Mouse (Mus musculus): ENCODE results near the gene Cep68.

Gene Cep68

DNA sequence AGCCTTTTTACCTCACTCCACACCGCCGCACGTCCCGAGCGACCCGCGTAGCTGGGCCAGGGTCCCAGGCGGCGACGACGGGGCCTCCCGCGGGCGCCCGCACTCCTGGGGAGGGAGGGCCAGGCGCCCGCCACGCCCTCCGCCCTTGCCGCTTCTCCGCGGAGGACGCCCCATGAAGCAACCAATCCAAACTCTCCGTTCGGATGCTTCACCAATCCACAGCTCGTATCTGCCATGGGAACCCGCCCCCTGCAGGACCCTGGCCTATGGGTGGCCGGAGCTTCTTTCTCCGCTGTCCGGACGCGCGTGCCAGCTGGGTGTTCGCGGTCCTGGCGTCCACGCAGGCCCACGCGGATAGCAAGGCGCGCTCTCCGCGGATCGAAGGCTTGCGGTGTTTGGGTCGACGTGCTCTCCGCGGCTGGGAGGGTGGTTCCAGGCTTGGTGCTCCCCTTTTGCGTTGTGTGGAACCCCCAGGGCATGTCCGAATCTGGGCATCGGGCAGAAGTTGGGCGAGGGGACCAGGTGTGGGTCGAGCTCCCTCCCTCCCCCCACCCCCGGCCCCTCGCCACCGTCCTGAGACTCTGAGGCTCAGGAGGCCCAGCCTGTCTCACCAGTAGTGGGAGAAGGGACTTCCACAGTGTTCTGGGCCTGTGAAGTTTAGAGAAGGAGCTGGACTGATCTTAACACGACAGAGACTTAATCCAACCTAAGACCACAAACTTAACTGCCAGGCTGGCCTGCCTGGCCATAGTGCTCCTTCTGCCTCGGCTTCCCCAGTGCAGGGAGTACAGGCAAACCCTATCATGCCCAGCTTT is at the start of gene Cep68:
Cep68 (minus strand) TSS at position 134 of the 815 bp plus-strand sequence.
- DNase-seq, result peak; percentile 96

- no peak for DNase-seq
These were observed 35.2 kb upstream of the Cep68 start for GRCm38 (mm10) chr11:20284463-20284862.

- no peak for DNase-seq
These were observed 33.5 kb upstream of the Cep68 start for GRCm38 (mm10) chr11:20282601-20283219.

DNA sequence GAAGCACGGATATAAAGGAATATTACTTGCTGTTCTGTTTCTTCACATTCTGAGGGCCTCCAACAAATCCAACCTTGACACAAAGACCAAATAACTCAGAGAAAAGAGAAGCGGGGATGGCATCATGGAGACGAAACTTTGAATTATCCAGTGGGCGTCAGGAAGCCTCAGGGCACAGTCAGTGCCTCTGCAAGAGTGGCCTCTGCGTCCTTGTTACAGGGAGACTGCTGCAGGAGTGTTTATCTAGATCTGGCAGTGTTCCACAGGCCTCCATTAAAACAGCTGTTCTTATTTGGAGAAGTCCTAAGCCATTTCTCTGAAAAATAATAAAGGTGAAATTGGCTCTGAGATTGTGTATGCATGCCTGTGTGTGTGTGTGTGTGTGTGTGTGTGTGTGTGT is 31.8 kb upstream of the Cep68 start:
- peak; percentile 8 for DNase-seq

DNA sequence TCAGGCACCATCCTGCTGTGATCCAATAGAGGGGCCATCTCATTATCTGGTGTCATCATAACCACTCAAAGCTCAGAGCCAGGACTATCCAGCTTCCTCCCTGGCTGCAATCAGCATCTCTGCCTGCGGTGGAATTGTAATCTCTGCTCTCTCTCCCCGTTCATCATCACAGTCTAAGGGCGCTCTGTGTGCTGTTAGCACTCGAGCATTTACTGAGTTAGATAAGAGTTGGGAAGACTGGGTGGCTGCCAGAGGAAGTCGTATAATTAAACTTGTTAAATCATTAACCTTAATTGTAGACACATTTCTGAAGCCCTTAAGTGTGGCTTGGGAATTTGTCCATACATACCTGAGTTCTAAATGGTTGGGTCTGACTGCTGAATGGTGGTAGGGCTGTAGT is 29.5 kb upstream of the Cep68 start:
- peak; percentile 9 for DNase-seq

DNA sequence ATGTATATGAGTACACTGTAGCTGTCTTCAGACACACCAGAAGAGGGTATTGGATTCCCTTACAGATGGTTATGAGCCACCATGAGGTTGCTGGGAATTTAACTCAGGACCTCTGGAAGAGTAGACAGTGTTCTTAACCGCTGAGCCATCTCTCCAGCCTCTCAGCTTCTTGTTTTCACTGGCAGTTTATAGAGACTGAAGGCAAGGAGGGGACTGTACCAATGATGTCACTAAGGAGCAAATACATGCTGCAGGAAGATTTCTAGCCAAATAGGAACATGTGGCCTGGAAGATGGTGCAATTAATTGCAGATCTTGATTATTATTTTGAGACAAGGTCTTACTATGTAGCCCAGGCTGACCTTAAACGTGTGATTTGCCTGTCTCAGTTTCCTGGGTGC is 27.9 kb upstream of the Cep68 start:
- no peak for DNase-seq

DNA sequence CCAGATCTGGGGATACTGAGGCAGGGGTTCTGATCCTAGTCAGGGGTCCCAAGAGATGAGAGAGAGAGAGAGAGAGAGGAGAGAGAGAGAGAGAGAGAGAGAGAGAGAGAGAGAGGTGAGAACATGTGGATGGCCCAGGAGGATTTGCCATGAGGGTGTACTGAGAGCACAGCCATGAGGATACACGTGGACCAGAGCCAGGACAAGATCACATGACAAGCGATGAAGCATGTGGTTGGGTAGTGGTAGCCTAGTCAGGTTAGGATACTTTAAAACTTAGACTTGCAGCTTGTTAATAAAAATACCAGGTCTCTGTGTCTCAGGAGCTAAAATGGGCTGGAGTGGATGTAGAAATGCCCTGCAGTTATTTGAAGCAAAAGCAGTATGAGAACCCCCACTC is 26.7 kb upstream of the Cep68 start:
- no peak for DNase-seq

DNA sequence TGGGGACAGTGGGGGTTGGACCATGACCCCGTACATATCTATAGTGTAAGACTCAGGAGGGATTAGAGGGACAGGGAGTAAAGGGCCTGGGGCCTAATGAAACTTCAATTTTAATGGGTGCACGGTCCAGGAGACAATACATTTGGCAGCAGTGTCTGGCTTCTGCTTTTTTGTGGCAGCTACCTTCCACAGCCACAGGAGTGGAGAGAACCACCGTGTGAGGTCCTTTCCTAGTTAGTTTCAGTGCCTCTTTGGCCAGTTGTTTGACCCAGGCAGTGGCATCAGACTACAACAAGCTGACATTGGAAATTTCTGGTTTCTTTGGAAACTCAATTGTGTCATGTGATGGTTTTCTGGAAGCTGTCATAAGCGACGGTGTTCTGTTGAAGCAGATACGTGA is 20.7 kb upstream of the Cep68 start:
- DNase-seq, result no peak

GRCm38 (mm10) chr11:20262628-20263380 is 13.6 kb upstream of the Cep68 start:
- no peak for DNase-seq

DNA sequence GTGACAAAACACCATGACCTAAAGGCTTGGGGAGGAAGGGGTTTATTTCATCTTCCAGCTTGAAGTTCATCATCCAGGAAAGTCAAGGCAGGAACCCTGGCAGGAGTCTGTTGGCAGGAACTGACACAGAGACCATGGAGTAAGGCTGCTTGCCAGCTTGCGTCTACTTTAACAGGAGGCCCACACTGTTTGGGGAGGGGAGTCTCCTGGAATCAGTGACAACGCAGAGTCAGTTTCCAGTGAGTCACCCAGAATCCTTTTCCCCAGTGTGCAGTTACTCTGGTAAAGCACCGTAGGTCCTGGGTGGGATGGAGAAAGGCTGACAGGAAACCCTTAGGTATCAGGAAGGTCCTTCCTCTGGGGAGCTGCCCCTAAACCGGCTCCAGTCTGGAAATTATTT is 5.6 kb upstream of the Cep68 start:
- no peak for DNase-seq

GRCm38 (mm10) chr11:20253088-20253487 is 3.9 kb upstream of the Cep68 start:
- no peak for DNase-seq

DNA sequence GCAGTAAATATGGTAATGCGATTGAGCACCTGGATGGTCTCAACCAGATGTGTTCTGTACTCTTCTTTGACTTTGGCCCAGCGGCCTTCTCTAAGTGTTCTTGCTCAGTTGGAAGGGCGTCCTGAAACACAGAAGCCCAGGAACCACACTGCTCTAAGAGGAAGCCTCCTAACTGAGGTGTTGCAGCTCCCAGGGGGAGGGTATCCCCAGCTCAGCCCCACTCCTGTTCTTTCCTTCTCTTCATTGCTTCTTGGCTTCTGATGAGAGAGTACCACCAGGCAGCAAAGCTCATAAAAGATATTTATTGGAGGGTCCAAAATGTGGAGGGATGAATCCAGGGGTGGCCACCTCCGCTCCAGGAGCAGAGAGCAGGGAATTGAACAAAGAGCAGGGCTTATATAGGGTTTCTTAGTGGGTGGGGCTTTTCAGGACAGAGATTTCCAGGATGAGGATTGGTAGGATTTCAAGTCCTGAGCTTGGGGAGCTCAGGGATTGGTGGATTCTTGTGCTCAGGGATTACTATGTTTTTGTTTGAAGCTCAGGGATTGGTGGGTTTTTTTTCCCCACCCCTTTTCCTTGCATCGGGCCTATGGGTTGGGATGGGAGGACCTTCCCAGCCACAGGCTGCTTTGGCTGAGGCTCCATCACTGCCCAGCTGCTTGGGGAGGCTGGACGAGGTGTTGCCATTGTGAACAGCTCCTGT is 1.4 kb upstream of the Cep68 start:
- no peak for DNase-seq

DNA sequence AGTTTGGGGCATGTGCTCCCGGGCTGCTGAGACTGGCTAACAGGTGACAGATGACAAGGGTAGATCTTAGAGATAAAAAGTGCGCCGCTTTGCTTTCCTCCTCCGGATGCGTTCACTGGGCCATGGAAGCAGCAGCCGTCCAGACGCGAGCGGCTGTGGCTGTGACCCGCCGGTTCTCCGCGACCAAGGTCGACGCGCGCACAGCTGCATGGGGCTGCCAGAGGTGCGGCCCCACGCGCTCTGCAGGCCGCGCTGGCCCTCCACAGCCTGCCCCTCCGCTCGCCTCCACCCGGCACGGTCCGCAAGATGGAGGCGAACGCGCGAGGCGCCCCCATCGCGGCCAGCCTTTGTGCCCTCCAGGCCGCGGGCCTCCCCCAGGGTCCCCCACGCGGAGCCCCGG is 389 bp downstream of the Cep68 start:
- no peak for DNase-seq

DNA sequence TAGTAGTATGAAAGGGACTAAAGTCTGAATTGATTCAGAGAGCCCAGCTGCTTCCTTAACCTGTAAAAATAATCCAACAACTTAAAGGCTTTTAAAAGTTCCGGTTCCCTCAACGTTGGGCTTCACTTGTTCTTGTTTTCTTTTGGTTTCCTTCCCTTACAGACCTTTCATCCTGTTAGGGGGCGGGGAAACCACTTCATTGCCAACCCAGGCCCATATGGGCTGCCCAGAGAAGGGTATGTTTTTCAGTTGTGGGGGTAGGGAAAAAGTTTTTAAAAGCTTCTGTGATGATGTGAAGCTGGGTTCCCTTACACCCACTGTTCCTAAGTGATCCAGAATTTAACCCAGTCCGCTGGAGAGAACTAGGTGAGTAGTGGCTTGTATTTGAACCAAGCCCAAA is 952 bp downstream of the Cep68 start:
- no peak for DNase-seq

- no peak for DNase-seq
These were observed 1.9 kb downstream of the Cep68 start for GRCm38 (mm10) chr11:20247146-20247855.

DNA sequence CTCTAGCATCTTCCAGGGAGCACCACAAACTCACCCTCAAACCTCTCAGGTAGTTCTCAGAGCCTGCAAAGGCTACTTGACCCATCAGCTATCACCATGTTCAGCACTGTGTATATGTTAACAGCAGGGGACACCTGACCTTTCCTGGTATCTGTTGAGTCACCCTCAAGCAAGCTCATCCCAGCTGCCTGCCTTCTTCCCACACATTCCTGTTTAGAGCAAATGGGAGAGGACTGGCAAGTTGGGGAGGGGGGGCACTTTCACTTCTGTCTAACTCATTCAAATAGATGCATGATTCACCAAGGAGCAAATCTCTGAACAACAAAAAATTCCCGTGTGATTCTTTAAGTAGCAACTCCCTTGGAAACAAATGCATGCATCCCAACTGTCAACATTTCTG is 2.6 kb downstream of the Cep68 start:
- DNase-seq, result no peak

DNA sequence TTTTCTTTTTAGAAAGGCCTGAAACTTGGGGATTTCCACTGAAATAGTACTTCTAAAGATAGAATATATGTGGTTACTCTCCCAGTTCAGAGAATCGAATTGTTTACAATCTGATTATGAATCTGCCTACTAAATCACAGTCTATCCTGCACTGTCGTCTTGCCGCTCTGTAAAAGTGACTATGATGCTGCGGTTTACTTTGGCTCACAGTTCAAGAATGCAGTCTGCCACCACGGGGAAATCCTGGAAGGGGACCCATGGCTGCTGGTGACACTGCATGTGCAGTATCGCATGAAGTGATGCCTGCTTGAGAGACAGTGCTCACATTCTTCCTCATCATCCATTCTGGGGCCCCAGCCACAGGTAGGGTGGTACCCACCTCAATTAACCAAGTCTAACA is 3.9 kb downstream of the Cep68 start:
- no peak for DNase-seq

GRCm38 (mm10) chr11:20244336-20245290 is 4.6 kb downstream of the Cep68 start:
- DNase-seq, result no peak

DNA sequence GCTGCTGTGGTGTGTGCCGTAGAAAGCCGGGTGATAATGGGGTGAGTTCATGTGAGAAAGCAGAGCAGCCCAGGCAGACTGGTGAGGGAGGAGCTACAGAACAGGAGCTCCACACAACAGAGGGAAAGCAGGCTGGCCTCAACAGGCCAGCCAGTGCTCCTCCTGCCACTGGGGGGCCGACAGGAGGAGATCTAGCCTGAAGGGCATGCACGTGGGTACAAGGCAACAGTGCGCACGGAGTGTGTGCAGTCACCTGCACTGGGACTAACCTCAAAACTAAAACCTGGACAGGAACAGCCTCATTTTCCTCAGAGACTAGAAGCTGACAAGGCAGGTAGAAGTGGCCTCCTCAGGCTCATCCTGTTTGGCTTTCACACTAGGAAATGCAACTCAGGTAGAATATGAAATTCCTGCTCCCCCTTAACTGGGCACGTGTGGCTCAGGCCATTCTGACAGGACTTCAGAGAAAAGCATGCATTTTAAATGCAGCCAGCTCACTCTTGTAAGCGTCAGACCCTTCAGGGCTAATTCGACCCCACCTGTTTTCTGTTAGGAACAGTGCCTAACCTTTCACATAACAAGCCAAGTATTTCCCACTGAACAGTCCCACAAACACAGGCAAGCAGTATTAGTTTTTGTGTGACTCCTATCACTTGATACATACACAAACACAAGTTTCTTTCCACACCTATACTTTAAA is 5.9 kb downstream of the Cep68 start:
- peak; percentile 61 for DNase-seq

GRCm38 (mm10) chr11:20242366-20243056 is 6.7 kb downstream of the Cep68 start:
- no peak for DNase-seq
